Mouse (Mus musculus) spleen, adult 2 months (tissue): ENCODE results near the gene Cd2bp2. TPM values are rescaled to one million over a fixed set of nuclear protein-coding genes. Genes with fewer than 3 reads are reported as not detected.

Experiments
- DNase-seq, 2 experiments: peaks; one replicate each; pipeline versions ENCODE4 v3.0.0 to v3.0.0-alpha.2; 2012 to 2021; ENCODE audit warnings: low spot score in 2 of 2, low read depth in 1 of 2
- H3K27ac ChIP-seq: fragments of 200-500 bp; 2 replicates; pipeline ENCODE4 v1.5.1; 2012; ENCODE audit warnings: low read length, inconsistent platforms; ENCODE audit not compliant: insufficient read depth
- H3K27me3 ChIP-seq: fragments of 200-500 bp; 2 replicates; pipeline ENCODE4 v1.6.1; 2012; ENCODE audit warnings: mild to moderate bottlenecking, moderate library complexity, low read length, inconsistent platforms; ENCODE audit not compliant: control insufficient read depth, insufficient read depth
- H3K36me3 ChIP-seq: fragments of 200-500 bp; 2 replicates; pipeline ENCODE4 v1.6.1; 2012; ENCODE audit warnings: mild to moderate bottlenecking, low read length, inconsistent platforms; ENCODE audit not compliant: control insufficient read depth, insufficient read depth
- H3K4me1 ChIP-seq: fragments of 200-500 bp; 2 replicates; pipeline ENCODE4 v1.6.1; 2011; ENCODE audit warnings: inconsistent platforms; ENCODE audit not compliant: control insufficient read depth, insufficient read depth, insufficient read length
- H3K4me3 ChIP-seq: fragments of 200-500 bp; 2 replicates; pipeline ENCODE4 v1.5.1; 2011; ENCODE audit warnings: mild to moderate bottlenecking, inconsistent platforms; ENCODE audit not compliant: insufficient read depth, insufficient read length; ENCODE audit errors: extremely low read depth
- CTCF ChIP-seq: fragments of 200-500 bp; IDR thresholded peaks from 2 replicates; pipeline ENCODE4 v1.5.1; 2011; ENCODE audit warnings: mild to moderate bottlenecking, inconsistent platforms; ENCODE audit not compliant: insufficient read depth, insufficient read length, insufficient replicate concordance; ENCODE audit errors: extremely low read depth
- POLR2A ChIP-seq: fragments of 200-500 bp; IDR thresholded peaks from 2 replicates; pipeline ENCODE4 v1.6.1; 2011; ENCODE audit warnings: low read depth, low read length, inconsistent platforms
- WGBS: fragments of 180-500 bp; shearing (Covaris S2); methylation state at CpG from one replicate; pipeline ENCODE4 v1.1.7; 2018; 5-methylcytosine and 5-hydroxymethylcytosine counted together
- polyA plus RNA-seq: library from polyadenylated mRNA; depleted of rRNA; stranded (reverse); fragments of >200 nt; gene quantifications from 2 replicates; pipeline ENCODE4 v1.2.3, GENCODE M21; 2012

The Cd2bp2 gene
- polyA plus RNA-seq, 1 experiment = 22.7 TPM

DNA sequence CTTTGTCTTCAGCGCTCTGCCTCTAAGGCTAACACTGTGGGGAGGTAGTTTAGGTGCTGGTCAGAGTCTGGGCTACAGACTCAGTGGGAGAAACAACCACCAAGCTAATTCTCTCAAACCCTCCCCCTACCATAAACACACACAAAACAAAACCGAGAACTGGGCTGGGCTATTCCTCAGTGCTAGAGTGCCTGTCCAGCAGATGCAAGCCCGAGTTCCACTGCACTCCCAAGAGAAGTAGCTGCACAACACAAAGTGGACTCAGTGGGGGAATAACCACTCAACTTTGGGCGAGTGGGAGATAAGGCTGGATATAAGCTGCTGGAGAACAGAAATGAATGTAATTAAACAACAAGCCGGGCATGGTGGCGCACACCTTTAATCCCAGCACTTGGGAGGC, 5.2 kb downstream of the Cd2bp2 start:
- 85% methylated on average over 6 of the region's 6 CpGs for WGBS
- TF ChIP-seq POLR2A (no peak), CTCF (no peak)
- peaks cover 9% of the 10 kb centered on the region; the same call in 1 of the 2 replicates for H3K4me1 ChIP-seq
- H3K4me3 ChIP-seq = no peak overlapping the region
- H3K27ac ChIP-seq = no peak overlapping the region
- no peak for DNase-seq
- no peaks in the 10 kb centered on the region for H3K27me3 ChIP-seq
- peaks cover 25% of the 10 kb centered on the region for H3K36me3 ChIP-seq

DNA sequence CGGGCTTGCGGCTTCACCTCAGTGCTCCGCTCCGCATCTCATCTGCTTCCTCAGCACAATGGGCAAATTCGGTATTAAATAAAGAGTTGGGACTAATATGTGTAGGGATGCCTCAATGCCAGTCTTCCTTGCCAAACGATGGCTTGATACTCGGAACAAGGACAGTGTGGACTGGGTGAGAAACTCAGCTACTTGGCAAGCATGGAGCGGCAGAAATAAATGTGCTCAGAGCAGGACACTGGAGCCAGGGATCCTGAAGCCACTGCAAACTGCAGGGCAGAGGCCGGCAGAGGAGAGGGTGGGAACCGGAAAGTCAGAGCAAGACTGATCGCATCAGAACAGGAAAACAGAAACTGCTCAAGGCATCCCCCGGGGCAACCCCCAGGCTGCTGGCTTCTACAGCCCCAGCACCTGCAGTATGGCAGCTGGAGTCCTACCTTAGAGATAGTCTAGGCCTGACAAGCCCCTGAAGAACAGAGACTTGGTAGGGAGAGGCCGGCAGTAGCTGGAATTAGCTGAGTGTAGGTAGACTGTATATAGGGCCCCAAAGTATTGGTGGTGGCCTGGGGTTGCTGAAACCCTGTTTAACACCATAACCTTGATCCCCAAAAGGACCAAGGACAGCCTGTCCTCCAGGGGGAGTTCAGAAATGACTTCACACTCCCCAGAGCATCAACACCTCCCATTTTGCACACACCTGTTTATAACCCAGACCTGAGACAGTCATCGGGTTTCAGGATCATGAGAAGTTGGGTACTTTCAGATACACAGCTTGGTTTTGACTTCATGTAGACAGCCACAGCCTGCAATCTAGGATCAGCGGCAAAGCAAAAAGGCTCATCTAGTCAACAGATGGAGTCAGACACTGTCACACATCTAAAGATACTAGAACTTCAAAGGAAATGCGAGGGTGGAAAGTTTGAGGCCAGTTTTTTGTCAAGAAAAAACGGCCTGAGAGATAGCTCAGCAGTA, 7.3 kb downstream of the Cd2bp2 start:
- Histone ChIP-seq H3K4me1 (peaks cover 6% of the 10 kb centered on the region; the same call in 1 of the 2 replicates), H3K4me3 (no peak overlapping the region), H3K27me3 (no peaks in the 10 kb centered on the region), H3K36me3 (peaks cover 19% of the 10 kb centered on the region), H3K27ac (peak overlapping the region; percentile 51)
- 46% methylated on average over 17 of the region's 17 CpGs for WGBS
- no peak for TF ChIP-seq POLR2A
- no peak for TF ChIP-seq CTCF
- no peak for DNase-seq

DNA sequence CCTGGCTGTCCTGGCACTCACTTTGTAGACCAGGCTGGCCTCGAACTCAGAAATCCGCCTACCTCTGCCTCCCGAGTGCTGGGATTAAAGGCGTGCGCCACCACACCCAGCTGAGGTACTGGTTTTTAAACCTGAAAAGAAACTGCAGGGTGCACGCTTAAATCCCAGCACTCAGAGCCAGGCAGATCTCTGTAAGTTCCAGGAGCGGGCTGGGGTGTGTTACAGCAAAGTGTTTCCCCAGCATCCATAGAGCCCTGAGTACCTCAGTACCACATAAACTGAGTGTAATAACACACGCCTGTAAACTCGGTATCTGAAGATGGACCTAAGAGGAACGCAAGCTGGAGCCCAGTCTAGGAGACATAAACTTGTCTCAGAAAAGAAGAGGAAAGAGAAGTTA, 8.5 kb downstream of the Cd2bp2 start:
- H3K36me3 ChIP-seq = peaks cover 8% of the 10 kb centered on the region; the same call in 1 of the 2 replicates
- peaks cover 6% of the 10 kb centered on the region; the same call in 1 of the 2 replicates for H3K4me1 ChIP-seq
- H3K27ac ChIP-seq = no peak overlapping the region
- no peaks in the 10 kb centered on the region for H3K27me3 ChIP-seq
- WGBS = 86% methylated on average over 10 of the region's 10 CpGs
- no peak for TF ChIP-seq CTCF
- TF ChIP-seq POLR2A = no peak
- no peak for DNase-seq
- H3K4me3 ChIP-seq = no peak overlapping the region

DNA sequence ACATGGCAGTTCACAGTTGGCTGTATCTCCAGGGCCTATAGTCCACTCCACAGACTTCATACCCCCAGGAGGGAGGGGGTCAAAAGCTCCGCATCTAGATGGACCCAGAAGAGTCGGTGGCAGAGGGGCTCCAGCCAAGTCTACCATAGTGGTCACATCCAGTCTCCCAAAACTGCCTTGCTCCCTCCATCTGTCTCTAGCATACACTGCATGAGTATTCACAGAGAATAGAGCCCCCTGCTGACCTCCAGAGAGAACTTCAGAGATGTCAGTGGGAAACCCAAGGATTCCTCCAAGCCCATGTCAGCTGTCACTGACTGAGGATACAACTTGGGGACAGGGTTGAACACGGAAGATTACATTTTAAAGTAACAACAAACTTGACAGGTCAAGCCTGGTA, 10.2 kb downstream of the Cd2bp2 start:
- Histone ChIP-seq H3K4me1 (peaks cover 11% of the 10 kb centered on the region; the same call in 1 of the 2 replicates), H3K36me3 (no peaks in the 10 kb centered on the region), H3K27ac (no peak overlapping the region), H3K27me3 (no peaks in the 10 kb centered on the region), H3K4me3 (no peak overlapping the region)
- DNase-seq = no peak
- WGBS = 78% methylated on average over 3 of the region's 3 CpGs
- TF ChIP-seq CTCF (0 out of 2 replicates have a peak, but pooled peaks have one; percentile 2), POLR2A (no peak)

DNA sequence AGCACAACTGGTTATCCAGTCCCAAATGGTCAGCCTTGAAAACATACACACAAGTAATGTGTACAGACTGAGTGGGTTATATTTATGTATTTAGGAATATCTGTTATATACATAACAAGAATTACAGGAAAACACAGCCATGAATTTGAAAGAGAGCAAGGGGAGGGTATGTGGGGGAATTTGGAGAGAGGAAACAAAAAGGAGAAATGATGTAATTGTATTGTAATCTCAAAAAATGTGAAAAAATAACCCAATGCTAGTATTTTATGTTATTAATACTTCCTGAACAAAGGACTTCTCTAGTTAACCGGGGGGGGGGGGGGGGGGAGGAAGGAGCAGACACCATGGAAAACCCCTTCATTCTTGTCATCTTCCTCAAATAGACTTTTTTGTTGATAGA, 11.1 kb downstream of the Cd2bp2 start:
- H3K36me3 ChIP-seq = no peaks in the 10 kb centered on the region
- 11% methylated on average over 1 of the region's 1 CpGs for WGBS
- TF ChIP-seq POLR2A = no peak
- TF ChIP-seq CTCF = no peak
- H3K27me3 ChIP-seq = no peaks in the 10 kb centered on the region
- DNase-seq = no peak
- H3K4me1 ChIP-seq = peaks cover 16% of the 10 kb centered on the region; the same call in 1 of the 2 replicates
- H3K4me3 ChIP-seq = no peak overlapping the region
- H3K27ac ChIP-seq = no peak overlapping the region; the same call in 1 of the 2 replicates

DNA sequence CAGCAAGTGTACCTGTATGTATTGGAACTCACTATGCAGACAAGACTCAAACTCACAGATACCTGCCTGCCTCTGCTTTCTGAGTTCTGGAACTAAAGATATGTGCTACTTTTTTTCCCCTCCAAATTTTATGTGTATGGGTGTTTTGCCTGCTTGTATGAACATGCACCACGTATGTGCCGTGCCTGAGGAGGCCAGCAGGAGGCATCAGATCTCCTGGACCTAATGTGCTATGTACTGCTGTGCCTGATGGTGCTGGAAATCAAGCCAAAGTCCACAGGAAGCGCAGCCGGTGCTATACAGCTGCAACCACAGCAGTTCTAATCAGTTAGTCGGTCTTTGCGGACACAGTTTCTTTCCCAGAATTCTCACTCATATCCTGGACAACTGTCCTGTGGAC, 12.0 kb downstream of the Cd2bp2 start:
- WGBS = 75% methylated on average over 6 of the region's 6 CpGs
- DNase-seq = no peak

More for the DNA sequence above, 12.0 kb downstream of the Cd2bp2 start:
- no peak for TF ChIP-seq POLR2A
- peak; percentile 16; the same call in 1 of the 2 replicates for TF ChIP-seq CTCF
- Histone ChIP-seq H3K4me3 (no peak overlapping the region), H3K27ac (no peak overlapping the region), H3K4me1 (peaks cover 16% of the 10 kb centered on the region; the same call in 1 of the 2 replicates), H3K27me3 (no peaks in the 10 kb centered on the region), H3K36me3 (no peaks in the 10 kb centered on the region)
